Mouse (Mus musculus) CD8-positive naive resting alpha-beta T cell, adult 2 months (primary cell): ENCODE data around the gene Gm45021.

ENCODE experiments used
- DNase-seq, 2 experiments: peaks; one replicate each; pipeline ENCODE4 v3.0.0; 2022; ENCODE audit warnings: low read depth in 2 of 2, low spot score in 2 of 2

The Gm45021 gene

DNA sequence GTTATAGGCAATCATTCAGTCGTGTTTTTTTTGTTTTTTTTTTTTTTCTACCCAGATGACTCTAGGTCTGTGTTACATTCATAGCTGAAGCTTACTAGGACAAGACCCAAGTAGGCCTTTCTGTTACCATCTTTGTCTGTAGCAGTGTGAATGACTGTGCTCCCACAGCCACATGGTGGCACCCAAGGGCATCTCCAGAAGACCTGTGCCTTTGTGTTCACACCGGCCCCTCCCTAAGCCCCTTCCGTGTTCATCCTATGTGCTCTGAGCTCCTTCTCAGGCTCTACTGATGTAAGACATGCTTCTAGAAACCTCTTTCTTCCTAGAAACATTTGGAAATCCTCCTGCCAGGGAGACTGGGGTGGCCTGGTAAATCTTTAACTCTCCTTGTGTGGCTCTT, 57.6 kb downstream of the Gm45021 start, which contains the start of gene Gimap8:
TSS of gene Gimap8 (plus strand) at position 240 of the 400 bp plus-strand sequence.
- peak; percentile 82 to 88 for DNase-seq

DNA sequence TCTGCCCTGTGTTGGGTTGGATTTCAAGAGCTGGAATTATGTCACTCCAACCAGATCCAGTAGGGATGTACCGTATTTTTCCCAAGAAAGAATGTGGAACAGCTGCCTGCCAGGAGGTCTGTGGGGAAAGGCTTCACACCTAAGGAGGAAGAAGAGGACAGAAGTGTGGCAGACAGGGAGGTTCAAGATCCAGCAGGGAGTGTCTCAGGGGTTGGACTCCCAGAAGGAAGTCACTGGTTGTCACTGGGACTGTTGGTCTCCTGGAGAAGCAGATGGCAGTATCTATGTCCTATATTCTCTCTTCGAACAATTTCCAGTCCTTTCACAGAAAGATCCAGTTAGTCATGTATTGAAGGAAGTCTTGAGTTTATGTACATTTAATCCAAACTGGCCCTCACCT, 58.2 kb downstream of the Gm45021 start:
- DNase-seq: no peak

DNA sequence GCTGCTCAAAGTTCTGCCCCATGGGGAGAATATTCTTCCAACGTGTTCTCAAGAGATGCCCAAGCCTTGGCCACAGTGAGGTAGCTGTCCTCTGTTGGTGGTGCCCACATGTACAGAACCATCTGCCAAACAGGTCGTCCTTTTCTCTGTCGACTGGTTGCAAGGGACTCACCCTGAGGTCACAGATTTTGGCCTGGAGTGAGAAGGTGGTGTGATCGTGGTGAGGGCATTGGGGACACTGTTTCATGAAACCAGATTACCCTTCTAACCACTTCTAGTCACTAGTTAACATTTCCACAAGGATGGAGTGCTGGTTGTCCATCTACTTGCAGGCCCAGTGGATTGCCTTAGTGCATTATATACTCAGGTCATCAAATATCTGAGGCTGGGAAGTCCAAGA, 59.4 kb downstream of the Gm45021 start:
- DNase-seq: no peak

DNA sequence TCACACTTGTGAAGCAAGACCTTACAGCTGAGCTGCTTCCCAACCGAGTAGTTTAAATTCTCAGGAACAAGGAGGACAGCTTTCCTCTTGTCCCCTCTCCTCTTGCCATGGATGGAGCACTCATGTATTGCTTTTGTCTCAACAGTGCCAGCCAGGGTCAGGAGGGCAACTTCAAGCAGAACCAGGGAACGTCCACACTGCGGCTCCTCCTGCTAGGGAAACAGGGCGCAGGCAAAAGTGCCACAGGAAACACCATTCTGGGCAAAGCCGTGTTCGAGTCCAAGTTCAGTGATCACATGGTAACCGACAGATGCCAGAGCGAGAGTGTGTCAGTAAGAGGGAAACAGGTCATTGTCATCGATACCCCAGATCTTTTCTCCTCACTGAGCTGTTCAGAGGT, 60.6 kb downstream of the Gm45021 start:
- no peak for DNase-seq

DNA sequence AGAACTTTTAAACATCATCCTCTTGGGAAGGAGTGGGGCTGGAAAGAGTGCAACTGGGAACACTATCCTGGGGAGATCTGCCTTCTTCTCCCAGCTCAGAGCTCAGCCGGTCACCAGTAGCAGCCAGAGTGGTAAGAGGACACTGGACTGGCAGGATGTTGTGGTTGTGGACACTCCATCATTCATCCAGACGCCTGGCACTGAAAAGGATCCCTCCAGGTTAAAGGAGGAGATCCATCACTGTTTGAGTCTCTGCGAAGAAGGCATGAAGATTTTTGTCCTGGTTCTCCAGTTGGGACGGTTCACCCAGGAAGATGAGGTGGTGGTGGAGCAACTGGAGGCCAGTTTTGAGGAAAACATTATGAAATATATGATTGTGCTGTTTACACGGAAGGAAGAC, 69.3 kb downstream of the Gm45021 start:
- no peak for DNase-seq
